Mouse (Mus musculus) layer of hippocampus, postnatal 36 days (tissue): ENCODE results near the gene Hey2. TPM values are rescaled to one million over a fixed set of nuclear protein-coding genes. Genes with fewer than 3 reads are reported as not detected.

Experiments
- DNase-seq, 2 experiments: peaks; one replicate each; pipeline ENCODE4 v3.0.0; 2022
- total RNA-seq, 2 experiments: library from RNA; stranded (reverse); gene quantifications; 2 replicates each; pipeline ENCODE4 v1.2.3; 2021

The Hey2 gene
- 1 to 10 TPM; 5.4 to 8.0 TPM for total RNA-seq

DNA sequence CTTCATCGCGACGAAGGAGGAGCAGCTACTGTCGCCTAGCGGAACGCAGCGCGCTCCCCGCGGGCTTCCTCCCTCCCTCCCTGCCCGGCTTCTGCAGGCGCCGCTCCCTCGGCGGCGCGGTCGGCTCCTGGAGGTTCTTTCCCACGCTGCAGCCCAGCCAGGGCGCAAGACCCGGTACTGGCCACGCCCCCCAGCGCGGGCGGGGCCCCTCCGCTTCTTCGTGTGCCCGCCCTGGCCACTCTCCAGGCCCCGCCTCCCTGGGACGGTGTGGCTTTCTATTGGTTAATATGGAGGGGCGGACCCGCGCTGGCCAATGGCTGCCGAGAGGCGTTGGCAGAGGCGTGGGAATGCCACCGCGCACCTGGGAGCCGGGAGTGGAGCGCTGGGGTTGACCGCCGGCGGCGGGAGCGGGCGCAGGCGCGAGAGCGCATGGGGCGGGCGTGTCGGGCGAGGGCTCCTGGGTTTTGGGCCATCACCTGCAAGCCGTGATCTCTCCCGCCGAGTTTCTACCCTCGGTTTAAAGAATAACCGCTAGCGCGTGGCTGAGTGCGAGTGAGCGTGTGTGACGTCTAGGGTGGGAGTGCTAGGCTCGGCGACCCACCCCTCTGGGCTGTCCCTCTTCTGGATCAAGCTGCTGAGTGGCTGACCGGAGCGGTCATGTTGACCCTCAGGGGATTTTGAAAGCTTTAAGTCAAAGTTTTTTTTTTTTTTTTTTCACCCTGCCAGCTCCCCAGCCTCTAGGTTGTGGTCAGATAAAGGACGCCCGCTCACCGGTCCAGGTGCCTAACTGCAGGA lies at the start of gene Hey2:
Gene Hey2 (minus strand): TSS at position 159 of the 795 bp plus-strand sequence.
- DNase-seq, result peak; percentile 98 to 99

DNA sequence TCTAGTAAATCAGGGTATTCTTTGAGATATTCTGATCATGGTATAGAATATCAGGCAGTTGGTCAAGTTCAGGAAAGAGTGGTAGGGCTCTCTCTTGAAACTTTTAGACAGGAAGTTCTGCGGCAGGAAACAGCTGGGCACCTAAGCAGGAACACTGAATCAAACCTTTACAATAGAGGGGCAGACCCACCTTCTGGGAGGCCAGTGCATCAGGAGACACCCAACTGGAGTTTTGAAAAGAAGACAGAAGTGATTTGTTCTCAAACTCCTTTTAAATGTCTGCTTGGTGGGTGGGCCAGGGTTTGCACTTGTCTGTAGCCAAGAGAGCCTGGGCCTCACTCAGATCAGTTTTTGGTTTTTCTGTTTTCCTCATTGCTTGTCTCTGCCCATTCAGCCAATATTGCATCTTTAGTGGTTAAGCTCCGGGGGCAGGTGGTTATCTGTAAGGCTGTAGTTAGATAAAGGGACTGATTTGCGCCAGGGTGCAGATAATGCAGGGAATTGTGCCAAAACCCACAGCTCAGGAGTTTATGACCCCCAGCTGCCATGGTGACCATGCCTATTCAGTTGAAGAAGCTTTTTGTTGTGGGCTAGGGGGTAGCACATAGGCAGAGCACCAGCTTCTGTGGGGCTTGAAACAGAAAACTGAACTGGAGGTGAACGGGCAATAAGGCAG lies 40.6 kb upstream of the Hey2 start:
- DNase-seq, result no peak

DNA sequence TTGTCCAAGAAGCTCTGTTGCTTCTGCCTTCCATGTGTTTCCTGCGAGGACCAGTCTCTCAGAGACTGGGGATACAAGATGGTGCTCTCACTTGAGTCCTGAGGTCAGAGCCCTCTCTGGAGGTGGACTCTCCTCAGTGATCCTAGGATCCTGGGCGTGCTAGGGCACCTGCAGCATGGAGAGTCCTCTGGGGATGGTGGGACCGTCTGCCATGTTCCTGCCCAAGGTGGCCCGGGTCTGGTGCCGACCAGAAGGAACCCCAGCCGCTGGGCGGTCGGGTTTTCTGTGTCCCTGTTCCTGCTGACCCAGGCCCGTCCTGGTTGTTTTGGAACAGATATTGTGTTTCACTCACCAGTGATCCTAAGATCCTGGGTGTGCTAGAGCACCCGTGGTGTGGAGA lies 38.5 kb upstream of the Hey2 start:
- no peak for DNase-seq

DNA sequence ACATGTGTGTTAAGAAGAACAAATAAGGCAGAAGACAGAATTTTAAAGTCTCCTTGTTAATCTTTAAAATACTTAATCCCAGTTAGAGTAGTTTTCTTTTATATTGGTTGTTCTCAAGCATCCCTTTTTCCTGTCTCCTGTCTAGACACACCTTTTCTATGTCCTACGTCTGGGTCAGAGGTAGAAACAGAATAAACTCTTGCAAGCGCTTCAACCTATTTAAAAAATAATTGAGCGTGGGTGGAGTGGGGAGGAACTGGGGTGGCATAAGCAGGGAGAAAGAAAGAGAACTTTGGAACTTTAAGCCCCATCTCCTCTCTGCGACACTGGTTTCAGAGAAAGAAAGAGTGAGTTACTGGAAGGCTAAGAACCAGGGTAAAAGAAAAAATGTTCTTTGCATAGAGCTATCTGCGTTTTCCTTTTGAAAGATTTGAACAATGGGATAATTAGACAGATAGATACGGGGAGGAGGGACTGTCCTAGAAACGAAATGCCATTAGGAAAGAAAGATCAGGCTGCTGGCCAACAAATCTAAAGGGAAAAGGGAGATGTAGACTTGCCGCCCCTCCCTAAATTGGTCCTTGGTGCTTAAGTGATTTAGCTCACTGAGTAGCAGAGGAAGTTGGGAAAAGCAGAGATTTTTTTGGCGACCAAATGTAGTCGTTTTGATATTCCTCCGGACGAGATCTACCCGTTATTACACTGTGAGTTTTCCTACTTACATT lies 2.7 kb upstream of the Hey2 start:
- DNase-seq, result no peak

DNA sequence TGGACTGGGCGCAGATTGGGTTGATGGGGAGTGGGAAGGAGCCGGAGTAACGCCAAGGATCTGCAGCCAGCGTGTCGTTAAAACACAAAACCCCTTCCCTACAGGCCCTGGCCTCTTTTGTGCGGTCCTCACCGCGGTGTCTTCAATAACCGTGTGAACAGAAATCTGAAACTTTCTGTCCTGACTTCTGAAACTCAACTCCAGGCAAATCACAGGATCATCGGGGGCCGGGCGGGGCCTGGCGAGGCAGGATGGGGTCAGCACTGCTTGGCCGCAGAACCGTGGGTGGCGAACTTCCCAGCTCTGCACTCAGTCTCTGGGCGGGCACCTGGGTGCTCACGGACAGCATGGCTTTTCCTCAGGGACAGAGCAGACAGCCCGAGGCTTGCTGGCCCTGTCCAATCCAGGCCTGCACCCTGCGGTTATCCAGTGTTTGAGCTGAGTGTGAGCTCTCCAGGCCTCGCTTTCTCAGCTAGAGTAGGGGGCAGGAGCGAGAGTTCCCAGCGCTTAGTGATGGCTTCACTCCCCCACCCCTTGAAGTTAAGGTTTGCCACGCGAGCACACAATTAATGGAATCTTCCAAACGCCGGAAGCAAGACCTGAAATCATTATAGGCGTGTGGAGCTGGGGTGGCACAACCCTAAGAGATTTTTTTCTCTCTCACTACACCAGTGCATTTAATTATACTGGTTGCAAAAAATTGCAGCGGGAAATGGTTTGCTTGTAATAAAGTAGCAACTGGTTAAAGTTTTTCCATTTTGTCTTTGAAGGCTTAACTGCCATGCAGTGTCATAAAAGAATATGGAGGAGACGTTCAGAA lies 1.8 kb upstream of the Hey2 start:
- peak in 1 of 2 experiments; percentile 4 for DNase-seq

DNA sequence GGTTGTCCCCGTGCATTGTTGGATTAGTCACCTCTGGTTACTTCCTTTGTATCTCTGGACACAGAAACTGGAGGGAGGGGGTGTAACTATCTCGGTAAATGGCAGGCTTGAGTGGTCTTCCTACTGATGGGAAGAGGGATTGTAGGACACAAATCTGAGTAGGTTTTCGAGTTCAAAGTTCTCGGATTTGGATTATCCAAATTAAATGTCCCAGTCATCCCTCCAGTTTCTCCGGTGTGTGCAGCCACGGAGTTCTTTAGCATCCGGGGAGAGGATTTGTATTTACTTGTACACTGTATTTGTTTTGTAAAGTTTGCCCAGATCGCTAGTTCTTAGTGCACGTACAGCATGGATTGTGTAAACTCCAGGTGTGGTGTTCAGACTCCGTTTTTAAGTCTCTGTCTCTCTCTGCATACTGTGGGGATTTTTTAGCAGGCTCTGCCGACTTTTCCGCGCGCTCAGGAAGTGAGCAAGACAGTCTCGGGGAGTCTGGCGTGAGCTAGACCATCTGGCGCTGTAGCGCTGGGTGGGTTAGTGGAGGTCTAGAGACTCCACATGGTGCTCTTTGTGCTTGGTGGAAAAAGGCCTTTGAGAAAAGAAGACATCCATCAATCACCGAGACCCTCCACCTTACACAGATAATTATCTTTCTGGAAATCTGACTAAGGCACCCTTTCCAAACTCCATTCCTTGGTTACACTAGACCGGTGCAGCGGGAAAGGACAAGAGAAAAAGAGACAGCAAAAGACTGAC lies 1.0 kb upstream of the Hey2 start:
- peak; percentile 24 to 33 for DNase-seq

DNA sequence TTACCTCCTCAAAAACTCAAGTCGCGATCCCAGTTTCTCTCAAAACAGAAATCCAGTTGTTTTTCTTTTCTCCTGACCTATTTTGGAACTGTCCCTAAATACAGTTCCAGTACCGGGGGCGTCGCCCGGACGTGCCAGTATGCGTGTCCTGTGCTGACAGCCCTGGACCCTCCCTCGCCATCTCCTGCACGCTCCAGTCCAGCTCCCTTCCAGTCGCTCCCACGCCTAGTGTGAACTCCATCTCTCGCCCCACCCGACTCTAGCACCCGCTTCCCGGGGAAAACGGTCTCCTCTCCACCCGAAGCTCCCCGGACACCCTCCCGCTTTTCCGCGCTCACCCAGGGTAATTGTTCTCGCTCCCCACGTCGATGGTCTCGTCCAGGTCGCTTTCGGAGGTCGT lies 373 bp downstream of the Hey2 start:
- no peak for DNase-seq

DNA sequence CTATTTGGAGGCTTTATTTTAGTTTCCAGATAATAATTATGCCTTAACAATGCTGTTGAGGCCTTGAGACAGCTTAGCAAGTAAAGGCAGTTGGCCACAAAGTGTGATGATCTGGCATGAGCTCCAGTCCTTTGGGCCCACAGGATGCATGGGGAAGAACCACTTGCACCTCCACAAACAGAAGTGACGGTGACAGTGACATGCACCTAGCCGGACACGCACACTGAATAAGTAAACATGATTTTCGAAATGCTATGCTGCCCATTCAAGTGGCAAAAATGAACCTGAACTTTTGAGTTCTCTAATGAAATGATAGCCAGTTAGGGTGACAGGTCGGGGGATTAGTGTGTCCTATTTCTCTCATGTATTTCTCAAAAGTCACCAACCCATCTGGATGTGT lies 1.8 kb downstream of the Hey2 start:
- no peak for DNase-seq

DNA sequence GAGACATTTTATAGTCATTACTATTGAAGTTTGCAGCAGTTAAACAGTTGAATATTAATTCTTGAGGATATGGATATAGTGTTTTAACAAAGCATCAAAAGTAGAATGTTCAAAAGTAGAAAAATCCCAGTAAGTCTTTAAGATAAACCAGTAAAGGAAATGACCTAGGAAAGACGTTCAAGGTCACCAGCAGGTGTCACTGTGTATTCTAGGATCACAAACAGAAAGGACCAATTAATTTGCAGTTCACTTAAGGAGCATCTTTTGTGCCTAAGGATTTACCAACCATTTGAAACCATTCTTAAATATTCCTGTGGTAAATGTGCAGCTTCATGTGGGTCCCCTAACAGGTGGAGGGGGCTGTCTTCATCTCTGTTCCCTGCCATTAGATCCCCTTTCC lies 4.4 kb downstream of the Hey2 start:
- DNase-seq, result no peak

DNA sequence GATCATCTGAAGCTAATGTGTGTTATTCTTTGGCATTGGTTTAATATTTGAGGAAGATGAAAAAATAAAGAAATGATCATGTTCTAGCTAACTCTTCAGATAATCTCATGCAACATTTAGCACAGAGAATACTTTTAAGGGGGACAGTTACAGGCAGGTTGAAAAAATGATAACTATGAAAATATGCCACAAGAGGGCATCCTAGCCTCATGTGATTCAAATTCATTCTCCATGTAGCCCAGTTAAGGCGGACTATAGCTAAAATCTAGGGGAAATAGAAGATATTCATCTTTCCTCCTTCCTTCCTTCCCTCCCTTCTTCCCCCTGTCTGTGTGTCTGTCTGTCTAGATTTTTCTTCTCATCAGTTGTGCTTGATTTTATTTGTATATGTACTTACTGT lies 17.6 kb downstream of the Hey2 start:
- no peak for DNase-seq

DNA sequence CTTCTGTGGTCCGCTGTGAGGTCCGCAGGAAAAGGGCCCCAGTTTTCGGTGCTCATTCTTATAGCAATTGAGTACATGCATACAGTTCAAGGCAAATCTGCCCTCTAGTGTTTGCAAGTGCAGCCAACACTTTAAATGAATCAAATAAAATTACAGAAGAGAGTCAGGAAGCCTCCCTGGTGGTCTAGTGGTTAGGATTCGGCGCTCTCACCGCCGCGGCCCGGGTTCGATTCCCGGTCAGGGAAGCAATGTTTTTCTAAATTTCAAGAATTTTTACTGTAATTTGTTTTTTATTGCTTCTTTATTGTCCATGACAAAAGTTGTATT lies 31.7 kb downstream of the Hey2 start:
- DNase-seq, result peak; percentile 71 to 84

DNA sequence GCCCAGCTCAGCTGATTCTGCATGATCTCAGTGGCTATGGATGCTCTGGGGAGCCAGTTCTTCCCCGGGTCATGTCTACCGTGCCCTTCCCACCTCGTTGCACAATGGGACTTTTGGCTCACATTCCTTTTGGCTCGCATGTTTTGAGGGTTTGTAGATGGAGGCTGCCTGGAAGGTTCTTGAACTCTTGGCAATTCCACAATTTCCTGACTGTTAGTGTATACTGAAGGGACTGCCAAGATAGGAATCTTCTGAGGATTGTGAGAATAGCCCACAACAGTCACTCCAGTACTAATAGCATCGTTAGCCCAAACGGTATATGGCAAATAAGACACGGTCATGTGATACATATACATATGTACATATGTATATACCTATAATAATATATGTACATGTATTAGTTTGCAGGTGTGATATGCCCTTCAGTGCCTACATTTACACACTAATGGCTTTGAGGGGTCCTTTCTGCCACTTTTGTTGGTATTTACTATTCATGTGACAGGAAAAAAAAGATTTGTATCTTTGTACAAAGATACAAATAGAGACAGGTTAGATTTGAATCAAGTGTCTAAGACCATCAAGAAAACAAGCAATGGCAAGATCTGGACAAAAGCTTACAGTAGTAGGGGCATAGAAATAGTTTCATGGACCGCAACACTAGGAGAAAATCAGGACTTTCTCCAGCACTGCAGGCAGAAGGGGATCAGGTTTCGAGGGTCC lies 32.2 kb downstream of the Hey2 start:
- no peak for DNase-seq

DNA sequence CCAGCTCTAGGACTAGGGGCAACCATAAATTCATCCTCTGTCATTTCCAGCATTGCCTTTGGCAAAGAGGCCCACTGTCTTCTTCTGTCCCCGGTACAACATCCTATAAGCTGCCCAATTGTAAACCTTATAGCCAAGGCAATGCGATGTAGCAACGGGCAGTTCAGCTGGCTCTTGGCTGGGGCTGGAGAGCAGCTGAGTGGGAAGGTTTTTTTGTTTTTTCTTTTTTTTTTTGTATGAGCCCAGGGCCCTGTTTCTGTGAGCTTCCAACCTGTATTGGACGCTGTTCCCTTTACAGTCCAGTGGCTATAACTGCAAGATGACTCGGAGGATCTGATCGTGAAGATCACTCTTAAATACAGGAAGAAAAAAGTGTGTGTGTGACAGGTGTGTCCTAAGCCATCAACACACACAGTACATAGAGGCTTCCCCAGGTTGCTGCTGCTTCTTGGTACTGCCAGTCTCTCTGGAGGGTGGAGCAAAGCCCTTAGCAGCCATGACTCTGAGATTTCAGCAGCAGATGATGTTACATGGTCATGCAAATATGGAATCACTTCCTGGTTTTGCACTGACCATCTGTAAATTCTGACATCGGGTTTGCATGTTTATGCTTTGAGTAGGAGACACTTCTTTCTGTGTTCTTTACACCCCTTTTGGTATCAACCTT lies 38.9 kb downstream of the Hey2 start:
- peak in 1 of 2 experiments; percentile 16 for DNase-seq

DNA sequence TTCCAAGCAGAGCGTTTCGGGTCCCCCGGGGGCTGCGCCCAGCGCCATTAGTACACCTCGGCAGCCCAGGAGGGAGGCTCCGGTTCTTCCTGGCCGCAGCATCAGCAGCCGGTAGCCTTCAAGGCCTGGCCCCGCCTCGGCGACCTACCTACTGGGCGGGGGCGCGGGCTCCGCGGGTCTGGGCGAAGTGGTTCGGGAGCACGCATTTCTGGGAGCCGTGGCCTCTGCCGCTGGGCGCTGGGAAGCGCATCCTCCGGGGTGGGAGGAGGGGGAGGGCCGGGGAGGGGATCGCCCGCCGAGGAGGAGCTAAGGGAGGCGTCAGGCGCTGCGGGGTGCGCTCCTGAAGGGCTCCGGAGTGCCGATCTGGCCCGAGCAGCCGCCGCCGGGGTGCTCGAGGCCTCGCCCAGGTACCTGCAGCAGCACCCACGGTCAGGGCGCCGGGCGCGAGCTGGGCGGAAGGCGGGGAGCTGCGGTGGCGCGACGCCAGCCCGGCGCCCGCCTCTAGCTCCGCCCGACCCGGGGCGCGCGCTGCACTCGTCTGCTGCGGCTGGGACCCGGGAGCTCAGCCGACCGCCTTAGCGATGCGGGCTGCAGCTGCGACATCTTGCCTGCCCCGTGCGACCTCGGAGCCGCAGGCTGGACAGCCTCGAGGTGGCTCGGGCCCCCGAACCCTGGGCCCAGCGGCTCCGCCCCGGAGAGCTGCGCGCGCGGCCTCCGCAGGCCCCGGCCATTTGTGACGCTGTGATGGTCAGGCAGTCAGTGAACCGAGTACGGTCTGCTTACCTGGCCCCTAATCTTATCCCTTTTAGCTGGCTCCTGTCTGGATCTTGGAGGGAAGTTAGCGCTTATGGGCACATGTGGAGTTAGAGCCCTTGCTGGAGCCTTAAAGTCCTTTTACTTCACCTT lies 39.7 kb downstream of the Hey2 start, which contains the start of gene Ncoa7:
Gene Ncoa7 (minus strand): TSS at position 646 of the 906 bp plus-strand sequence.
- peak; percentile 79 to 82 for DNase-seq

DNA sequence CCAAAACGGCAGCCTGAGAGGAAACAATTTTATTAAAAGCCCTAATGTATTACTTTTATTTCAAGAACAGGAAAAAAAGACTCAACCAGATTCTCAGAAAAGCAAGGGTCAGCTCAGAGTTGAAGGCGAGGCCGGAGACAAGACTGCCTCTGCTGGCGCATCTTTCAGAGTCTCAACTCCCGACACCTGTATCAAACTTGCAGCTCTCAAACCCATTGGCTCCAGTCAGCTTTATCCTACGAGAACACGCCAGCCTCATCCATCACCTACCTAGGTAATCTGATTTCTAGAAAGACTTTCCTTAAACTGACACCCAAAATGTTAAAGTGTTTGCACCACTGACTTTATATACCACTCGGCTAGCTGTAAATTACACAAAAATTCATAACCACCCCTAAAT lies 40.6 kb downstream of the Hey2 start:
- DNase-seq, result peak in 1 of 2 experiments; percentile 27

DNA sequence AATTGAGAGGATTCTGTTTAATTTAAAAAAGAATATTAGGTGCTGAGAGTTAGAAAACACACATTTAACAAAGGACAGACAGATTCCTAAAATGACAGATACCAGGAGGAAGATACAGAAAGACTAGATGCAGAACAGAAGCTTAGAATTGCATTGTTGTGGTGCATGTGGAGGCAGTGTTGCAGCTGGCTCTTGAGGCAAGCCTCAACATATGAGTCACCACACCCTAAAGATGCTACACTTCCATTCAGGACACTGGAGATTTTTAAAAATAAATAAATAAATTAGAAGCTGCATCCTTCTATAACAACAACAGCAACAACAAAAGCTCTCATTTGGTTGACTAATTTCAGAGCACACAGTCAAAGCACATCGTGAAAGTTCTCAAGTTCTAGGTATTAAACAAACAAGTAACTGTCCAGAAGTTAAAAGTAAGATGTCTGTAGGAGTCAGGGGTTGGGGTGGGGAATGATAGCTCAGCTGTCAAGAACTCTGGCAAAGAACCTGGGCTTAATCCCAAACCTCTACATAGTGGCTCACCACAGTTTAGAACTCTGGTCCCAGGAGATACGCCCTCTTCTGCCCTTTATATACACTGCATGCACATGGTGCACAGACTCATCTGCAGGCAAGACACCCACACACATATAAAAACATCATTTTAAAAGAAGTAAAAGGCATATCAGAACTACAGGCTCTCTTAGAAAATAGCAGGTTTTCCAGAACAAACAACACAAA lies 42.7 kb downstream of the Hey2 start:
- DNase-seq, result no peak

DNA sequence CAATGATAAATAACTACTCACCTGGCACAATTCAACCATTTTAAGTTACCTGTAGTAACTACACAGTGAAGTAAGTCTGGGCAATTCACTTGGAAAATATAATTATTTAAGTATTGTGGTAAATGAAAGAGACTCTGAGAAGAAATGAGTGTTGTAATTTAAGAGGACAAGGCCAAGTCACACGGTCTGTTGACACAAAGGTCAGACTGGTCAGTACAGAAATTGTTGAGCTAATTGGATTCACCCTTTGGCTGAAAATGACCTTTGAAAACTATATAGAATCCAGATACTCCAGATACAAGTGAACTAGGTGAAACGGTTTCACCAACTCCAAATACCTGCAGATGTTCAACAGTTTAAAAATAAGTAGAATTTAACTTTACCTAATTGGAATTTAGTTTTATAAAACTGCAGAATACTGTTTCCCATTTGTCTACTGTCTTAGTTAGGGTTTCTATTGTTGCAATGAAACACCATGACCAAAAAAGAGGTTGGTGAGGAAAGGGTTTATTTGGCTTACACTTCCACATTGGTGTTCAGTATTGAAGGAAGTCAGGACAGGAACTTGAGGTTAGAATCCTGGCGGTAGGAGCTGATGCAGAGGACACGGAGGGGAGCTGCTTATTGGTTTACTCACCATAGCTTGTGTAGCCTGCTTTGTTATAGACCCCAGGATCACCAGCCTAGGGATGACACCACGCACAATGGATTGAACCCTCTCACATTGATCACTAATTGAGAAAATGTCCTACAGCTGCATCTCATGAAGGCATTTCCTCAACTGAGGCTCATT lies 45.9 kb downstream of the Hey2 start:
- no peak for DNase-seq

DNA sequence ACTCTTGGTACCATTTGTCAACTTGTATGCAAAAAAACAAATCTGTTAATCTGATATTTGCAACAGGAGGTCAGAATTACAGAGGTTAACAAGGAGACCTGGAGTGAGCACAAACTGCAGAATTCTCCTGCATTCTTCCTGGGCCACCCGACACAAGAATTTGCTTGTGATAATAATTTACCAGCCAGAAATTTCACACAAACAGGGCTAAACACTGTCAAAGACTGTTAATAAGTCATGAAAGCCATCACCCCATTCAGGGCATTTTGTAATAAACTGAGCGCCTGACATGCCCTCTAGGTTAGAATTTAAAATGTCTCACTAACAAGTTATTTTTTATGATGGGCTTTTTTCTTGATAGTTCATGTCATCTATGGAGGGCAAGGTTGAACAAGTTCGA lies 51.6 kb downstream of the Hey2 start:
- no peak for DNase-seq
